In genomic region chr8:122294273-122294683, GRCm38 (mm10) we compare ENCODE assay signal across 8 mouse cellular contexts. TPM values are rescaled to one million over a fixed set of nuclear protein-coding genes. Genes with fewer than 3 reads are reported as not detected.
DNase-seq lines count a peak whose midpoint lies in the region; ATAC-seq lines count a peak whose summit lies in the region.

No protein-coding gene starts in this region.

- H3K27ac ChIP-seq in embryonic facial prominence, embryonic 12.5 days = peak overlapping the region; percentile 30; the same call in 1 of the 2 replicates
- no peak overlapping the region for H3K27ac ChIP-seq in hindbrain, embryonic 11.5 days (ENCODE audit: low read depth, low read length)
- peak overlapping the region; percentile 49; the same call in 1 of the 2 replicates for H3K27ac ChIP-seq in limb, embryonic 13.5 days
- H3K27ac ChIP-seq in midbrain, embryonic 13.5 days = no peak overlapping the region

- H3K9me3 ChIP-seq in embryonic facial prominence, embryonic 12.5 days = no peaks in the 10 kb centered on the region
- H3K9me3 ChIP-seq in hindbrain, embryonic 11.5 days (ENCODE audit: control insufficient read depth, low read length) = no peaks in the 10 kb centered on the region
- no peaks in the 10 kb centered on the region for H3K9me3 ChIP-seq in limb, embryonic 13.5 days
- no peaks in the 10 kb centered on the region for H3K9me3 ChIP-seq in midbrain, embryonic 13.5 days

- no peak overlapping the region for H3K9ac ChIP-seq in embryonic facial prominence, embryonic 12.5 days
- H3K9ac ChIP-seq in hindbrain, embryonic 11.5 days (ENCODE audit: low read depth, low read length) = no peak overlapping the region
- no peak overlapping the region for H3K9ac ChIP-seq in limb, embryonic 13.5 days
- 0 out of 2 replicates have a peak overlapping the region, but pooled peaks have one; percentile 36 for H3K9ac ChIP-seq in midbrain, embryonic 13.5 days (replicated peaks)

- H3K4me2 ChIP-seq in embryonic facial prominence, embryonic 12.5 days (replicated peaks) = no peak overlapping the region
- no peak overlapping the region for H3K4me2 ChIP-seq in hindbrain, embryonic 11.5 days (replicated peaks; ENCODE audit: low read depth, low read length)
- peak overlapping the region; percentile 41 for H3K4me2 ChIP-seq in limb, embryonic 13.5 days (replicated peaks)
- H3K4me2 ChIP-seq in midbrain, embryonic 13.5 days (replicated peaks) = no peak overlapping the region; the same call in 1 of the 2 replicates

- H3K27me3 ChIP-seq in embryonic facial prominence, embryonic 12.5 days = no peaks in the 10 kb centered on the region
- no peaks in the 10 kb centered on the region for H3K27me3 ChIP-seq in hindbrain, embryonic 11.5 days (ENCODE audit: control insufficient read depth, insufficient read depth, low read length)
- peaks cover 4% of the 10 kb centered on the region; the same call in 1 of the 2 replicates for H3K27me3 ChIP-seq in limb, embryonic 13.5 days
- H3K27me3 ChIP-seq in midbrain, embryonic 13.5 days = peaks cover 4% of the 10 kb centered on the region; the same call in 1 of the 2 replicates

- intact Hi-C loops in heart, postnatal 25 days (cut with DNase I) = loop anchor here (5.0 kb wide), 1 partner anchor 663 kb away; no protein-coding TSS in a partner anchor

- no peak overlapping the region for H3K4me3 ChIP-seq in embryonic facial prominence, embryonic 12.5 days
- no peak overlapping the region for H3K4me3 ChIP-seq in hindbrain, embryonic 11.5 days (ENCODE audit: low read depth, low read length)
- H3K4me3 ChIP-seq in limb, embryonic 13.5 days = no peak overlapping the region
- no peak overlapping the region for H3K4me3 ChIP-seq in midbrain, embryonic 13.5 days (replicated peaks)

- WGBS in embryonic facial prominence, embryonic 12.5 days = 2% methylated on average over 7 of the region's 7 CpGs
- 3% methylated on average over 7 of the region's 7 CpGs for WGBS in hindbrain, embryonic 11.5 days
- WGBS in limb, embryonic 13.5 days = under 1% methylated on average over 7 of the region's 7 CpGs
- 3% methylated on average over 7 of the region's 7 CpGs for WGBS in midbrain, embryonic 13.5 days

- H3K4me1 ChIP-seq in embryonic facial prominence, embryonic 12.5 days = peaks cover 36% of the 10 kb centered on the region
- H3K4me1 ChIP-seq in hindbrain, embryonic 11.5 days (replicated peaks; ENCODE audit: control insufficient read depth, insufficient read depth, low read length) = peaks cover 15% of the 10 kb centered on the region
- H3K4me1 ChIP-seq in limb, embryonic 13.5 days = peaks cover 28% of the 10 kb centered on the region
- H3K4me1 ChIP-seq in midbrain, embryonic 13.5 days (replicated peaks) = peaks cover 84% of the 10 kb centered on the region

- peak; percentile 96 for DNase-seq in heart, adult 11 months
- DNase-seq in heart, postnatal 25 days (ENCODE audit: low spot score) = no peak
- peak; percentile 40 for DNase-seq in hindbrain, embryonic 11.5 days (ENCODE audit: low spot score)
- DNase-seq in frontal cortex, postnatal 25 days (ENCODE audit: low spot score in 2 of 2) = no peak
- no peak for DNase-seq in left cerebral cortex, adult 9 months (ENCODE audit: low spot score in 2 of 2)

- no peaks in the 10 kb centered on the region for H3K36me3 ChIP-seq in embryonic facial prominence, embryonic 12.5 days
- no peaks in the 10 kb centered on the region for H3K36me3 ChIP-seq in hindbrain, embryonic 11.5 days (ENCODE audit: control insufficient read depth, insufficient read depth, low read length)
- no peaks in the 10 kb centered on the region for H3K36me3 ChIP-seq in limb, embryonic 13.5 days
- H3K36me3 ChIP-seq in midbrain, embryonic 13.5 days = no peaks in the 10 kb centered on the region

- ATAC-seq in embryonic facial prominence, embryonic 12.5 days (ENCODE audit: insufficient number of reproducible peaks, insufficient read depth, low FRiP score, low TSS enrichment) = peak; percentile 67; the same call in 1 of the 2 replicates
- peak; percentile 68 for ATAC-seq in hindbrain, embryonic 11.5 days (ENCODE audit: low FRiP score)
- ATAC-seq in limb, embryonic 13.5 days (ENCODE audit: low FRiP score, low read depth) = peak; percentile 94
- peak; percentile 44; the same call in 1 of the 2 replicates for ATAC-seq in midbrain, embryonic 13.5 days

RNA-seq across cellular contexts. Expression of gene Zfpm1, which starts 12.3 kb away (rescaled TPM):
- total RNA-seq in heart, postnatal 25 days (2021) = 10 to 100 TPM; 21.3 to 22.6 TPM
- polyA plus RNA-seq in embryonic facial prominence, embryonic 12.5 days (2016; fragmentation: Nextera tagmentation; extraction: Ambion mirVana) = 2.1 and 2.8 TPM in 2 replicates
- 1.6 and 1.9 TPM in 2 replicates for polyA plus RNA-seq in hindbrain, embryonic 11.5 days (2014; fragmentation: Nextera tagmentation; extraction: Ambion mirVana)
- 0.80 and 1.1 TPM in 2 replicates for polyA plus RNA-seq in limb, embryonic 13.5 days (2015; fragmentation: Nextera tagmentation; extraction: Ambion mirVana)
- polyA plus RNA-seq in midbrain, embryonic 13.5 days (2015; fragmentation: Nextera tagmentation; extraction: Ambion mirVana) = 1.5 and 2.1 TPM in 2 replicates

Comparison
In these comparisons a context has a peak if more than half of its experiments do, and no peak if none do; other contexts are left out.
1. DNase-seq: peak in heart, adult 11 months (single experiment) and hindbrain, embryonic 11.5 days (single experiment); none in heart, postnatal 25 days (single experiment), frontal cortex, postnatal 25 days (0 of 2) and left cerebral cortex, adult 9 months (0 of 2).
2. ATAC-seq: peak in every context shown above with its lines; median percentile 94 in limb, embryonic 13.5 days; 68 in hindbrain, embryonic 11.5 days; 67 in embryonic facial prominence, embryonic 12.5 days; 44 in midbrain, embryonic 13.5 days.
3. H3K27ac ChIP-seq: peak in embryonic facial prominence, embryonic 12.5 days (single experiment) and limb, embryonic 13.5 days (single experiment); none in hindbrain, embryonic 11.5 days (single experiment) and midbrain, embryonic 13.5 days (single experiment).